Mouse (Mus musculus) lung, postnatal 14 days (tissue): ENCODE measurements around the gene Ghrh.

Experiments
- DNase-seq: peaks from one replicate; pipeline ENCODE4 v3.0.0; 2021

Ghrh gene

GRCm38 (mm10) chr2:157343337-157343736 is 4.0 kb downstream of the Ghrh start:
- no peak for DNase-seq

- no peak for DNase-seq
Measured at GRCm38 (mm10) chr2:157342328-157342926, 4.9 kb downstream of the Ghrh start.

GRCm38 (mm10) chr2:157341554-157342270 is 5.6 kb downstream of the Ghrh start:
- DNase-seq = peak; percentile 80

- DNase-seq = peak; percentile 20
Measured at GRCm38 (mm10) chr2:157340221-157340741, 7.0 kb downstream of the Ghrh start.

GRCm38 (mm10) chr2:157339532-157339931 is 7.8 kb downstream of the Ghrh start:
- DNase-seq = no peak

GRCm38 (mm10) chr2:157338663-157339062 is 8.6 kb downstream of the Ghrh start:
- peak; percentile 83 for DNase-seq

- no peak for DNase-seq
Measured at GRCm38 (mm10) chr2:157332059-157332458, 15.2 kb downstream of the Ghrh start.

GRCm38 (mm10) chr2:157328570-157328969 is 18.7 kb downstream of the Ghrh start:
- no peak for DNase-seq

GRCm38 (mm10) chr2:157328106-157328505 is 19.2 kb downstream of the Ghrh start:
- no peak for DNase-seq

GRCm38 (mm10) chr2:157325238-157325637 is 22.1 kb downstream of the Ghrh start:
- DNase-seq = no peak

- DNase-seq = no peak
Measured at GRCm38 (mm10) chr2:157322029-157322766, 25.1 kb downstream of the Ghrh start.

GRCm38 (mm10) chr2:157320886-157321285 is 26.4 kb downstream of the Ghrh start:
- DNase-seq = no peak

GRCm38 (mm10) chr2:157320135-157320534 is 27.2 kb downstream of the Ghrh start:
- no peak for DNase-seq

- DNase-seq = no peak
Measured at GRCm38 (mm10) chr2:157317220-157317619, 30.1 kb downstream of the Ghrh start.

- DNase-seq = no peak
Measured at GRCm38 (mm10) chr2:157316358-157316933, 30.9 kb downstream of the Ghrh start.

GRCm38 (mm10) chr2:157315486-157315885 is 31.8 kb downstream of the Ghrh start:
- no peak for DNase-seq

GRCm38 (mm10) chr2:157314310-157314709 is 33.0 kb downstream of the Ghrh start:
- no peak for DNase-seq

GRCm38 (mm10) chr2:157313718-157314117 is 33.6 kb downstream of the Ghrh start:
- DNase-seq = no peak

GRCm38 (mm10) chr2:157310963-157311637 is 36.2 kb downstream of the Ghrh start:
- no peak for DNase-seq

GRCm38 (mm10) chr2:157309611-157310010 is 37.7 kb downstream of the Ghrh start:
- no peak for DNase-seq

GRCm38 (mm10) chr2:157308273-157308917 is 38.9 kb downstream of the Ghrh start:
- no peak for DNase-seq

- peak; percentile 67 for DNase-seq
Measured at GRCm38 (mm10) chr2:157307715-157308265, 39.5 kb downstream of the Ghrh start.
